Mouse (Mus musculus): Measurements from ENCODE around the gene Dnajb11. TPM values are rescaled to one million over a fixed set of nuclear protein-coding genes. Genes with fewer than 3 reads are reported as not detected.
A peak's percentile ranks its signal among the peaks of the same experiment; 100 is the strongest.

Dnajb11 gene
- 10 to 100 TPM; 60.8 to 72.1 TPM for total RNA-seq (2021)
- long read RNA-seq, experiment 1, transcript Dnajb11-201 (10 exons, 1,927 nt) = major isoform, 74 of 77 reads
- long read RNA-seq, experiment 1, partial matches to known transcripts = 0 of 77 reads
- long read RNA-seq, experiment 1, other reads (novel, unspliced or antisense) = 1 of 77 reads
- long read RNA-seq, experiment 2, transcript Dnajb11-201 (10 exons, 1,927 nt) = major isoform, 217 of 228 reads
- long read RNA-seq, experiment 2, partial matches to known transcripts = 4 of 228 reads
- long read RNA-seq, experiment 2, other reads (novel, unspliced or antisense) = 6 of 228 reads

DNA sequence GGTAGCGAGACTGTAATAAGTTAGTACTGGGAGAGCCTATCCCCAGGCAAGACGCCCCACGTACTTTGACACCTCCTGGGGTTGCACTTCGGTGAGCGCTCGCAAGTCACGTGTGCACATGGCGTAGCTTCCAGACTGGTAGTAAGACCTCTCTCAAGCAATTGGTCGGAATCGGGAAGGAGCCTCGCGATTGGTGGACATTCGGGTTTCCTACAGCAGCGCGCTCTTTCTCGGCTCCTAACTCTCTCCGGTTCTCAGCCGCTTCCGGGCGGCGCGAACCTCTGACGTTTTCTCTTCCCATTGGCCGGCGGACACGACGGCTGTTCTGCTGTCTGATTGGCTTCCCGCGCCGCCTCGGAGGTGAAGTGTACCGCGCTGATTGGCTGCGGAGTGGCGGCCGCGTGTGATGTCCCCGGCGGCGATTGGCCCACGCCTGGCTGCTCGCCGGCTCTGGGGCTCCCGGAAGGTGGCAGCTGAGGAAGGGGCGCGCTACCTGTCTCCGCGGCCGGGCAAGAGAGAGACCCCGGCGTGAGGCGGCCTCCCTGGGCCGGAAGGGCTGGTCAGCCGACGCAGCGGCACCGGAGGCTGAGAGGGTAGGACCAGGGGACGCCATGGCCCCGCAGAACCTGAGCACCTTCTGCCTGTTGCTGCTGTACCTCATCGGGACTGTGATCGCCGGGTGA is at the start of gene Dnajb11, which contains the start of gene Tbccd1:
Dnajb11 (plus strand) TSS at position 415 of the 683 bp plus-strand sequence.
Tbccd1 (minus strand) TSS at position 239 of the 683 bp plus-strand sequence.
- peak; percentile 97 to 98 for DNase-seq (ENCODE audit: low spot score in 2 of 2)

DNA sequence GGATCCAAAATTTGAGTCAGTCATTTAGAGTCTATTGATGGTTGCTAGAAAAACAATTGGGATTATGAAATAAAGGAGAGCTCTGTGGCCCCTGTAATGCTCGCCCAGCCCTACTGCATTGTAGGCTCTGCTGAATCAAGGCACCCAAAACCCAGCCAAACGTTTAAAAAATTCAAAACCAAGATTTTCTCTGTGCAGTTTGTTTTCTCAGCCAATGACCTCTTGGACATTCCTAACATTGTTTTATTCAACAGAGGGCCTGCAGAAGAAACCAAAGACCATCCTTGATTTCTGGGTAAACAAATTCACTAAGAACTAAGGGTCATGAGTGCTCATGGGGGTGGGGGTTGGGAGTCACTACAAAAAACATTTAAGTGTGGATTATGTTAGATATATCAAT is 46.2 kb upstream of the Dnajb11 start, which contains the start of gene Crygs:
Crygs (minus strand) TSS at position 101 of the 400 bp plus-strand sequence.
- no peak for DNase-seq (ENCODE audit: low spot score in 2 of 2)

- no peak for DNase-seq (ENCODE audit: low spot score in 2 of 2)
These were observed 36.9 kb upstream of the Dnajb11 start for GRCm38 (mm10) chr16:22820731-22821130.

GRCm38 (mm10) chr16:22832932-22833525 is 24.6 kb upstream of the Dnajb11 start:
- no peak for DNase-seq (ENCODE audit: low spot score in 2 of 2)

GRCm38 (mm10) chr16:22839146-22839857 is 18.3 kb upstream of the Dnajb11 start:
- no peak for DNase-seq (ENCODE audit: low spot score in 2 of 2)

DNA sequence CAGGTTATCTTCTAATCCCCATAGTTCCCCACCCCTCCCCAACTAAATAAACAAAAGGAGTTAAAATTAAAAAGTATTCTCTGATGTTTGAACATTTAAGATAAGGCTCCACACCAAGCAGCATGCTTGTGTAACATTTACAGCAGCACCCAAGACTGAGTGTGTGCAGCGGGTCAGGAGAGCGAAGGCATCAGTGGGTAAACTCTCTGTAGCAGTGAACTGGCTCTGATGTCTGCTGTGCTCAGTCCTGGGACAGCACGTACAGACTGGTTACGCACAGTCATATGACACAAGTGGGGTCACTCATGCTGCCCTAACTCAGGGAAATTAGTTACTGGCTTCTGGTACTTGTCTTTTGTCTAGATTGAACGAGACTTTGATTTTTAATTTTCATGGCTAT is 14.8 kb upstream of the Dnajb11 start:
- DNase-seq (ENCODE audit: low spot score in 2 of 2) = no peak

GRCm38 (mm10) chr16:22844061-22844801 is 13.4 kb upstream of the Dnajb11 start:
- DNase-seq (ENCODE audit: low spot score in 2 of 2) = peak; percentile 69 to 71

GRCm38 (mm10) chr16:22844834-22845233 is 12.8 kb upstream of the Dnajb11 start:
- no peak for DNase-seq (ENCODE audit: low spot score in 2 of 2)

DNA sequence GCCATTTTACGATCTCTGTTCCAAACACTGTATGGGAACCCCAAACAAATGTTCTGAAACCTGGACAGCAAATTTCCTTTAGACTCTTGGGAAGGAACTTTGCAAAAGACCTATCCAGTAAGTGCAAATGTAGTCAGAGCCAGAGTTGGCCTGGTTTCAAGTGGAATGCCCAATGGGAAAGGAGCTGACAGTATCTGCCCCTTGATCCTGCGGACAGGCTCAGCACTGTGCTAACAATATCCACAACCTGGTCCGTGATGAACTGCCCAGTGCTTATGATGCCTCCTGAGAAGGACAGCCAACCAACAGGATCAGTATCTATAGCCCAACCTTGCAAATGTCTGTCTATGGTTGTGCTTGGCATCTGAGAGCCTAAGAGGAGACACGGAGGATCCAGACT is 12.2 kb upstream of the Dnajb11 start:
- DNase-seq (ENCODE audit: low spot score in 2 of 2) = no peak

DNA sequence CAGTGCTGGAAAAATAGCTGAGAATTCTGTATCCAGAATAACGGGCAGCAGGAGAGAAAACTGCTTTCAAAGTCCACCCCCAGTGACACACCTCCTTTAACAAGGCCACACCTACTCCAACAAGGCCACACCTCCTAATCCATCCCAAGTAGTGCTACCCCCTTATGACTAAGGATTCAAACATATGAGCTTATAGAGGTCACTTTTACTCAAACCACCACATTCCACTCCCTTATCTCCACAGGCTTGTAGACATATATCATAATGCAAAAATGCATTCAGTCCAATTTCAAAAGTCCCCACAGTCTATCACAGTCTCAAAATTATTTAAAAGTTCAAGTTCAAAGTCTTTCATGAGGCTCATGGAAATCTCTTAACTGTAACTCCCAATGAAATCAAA is 10.0 kb upstream of the Dnajb11 start:
- no peak for DNase-seq (ENCODE audit: low spot score in 2 of 2)

DNA sequence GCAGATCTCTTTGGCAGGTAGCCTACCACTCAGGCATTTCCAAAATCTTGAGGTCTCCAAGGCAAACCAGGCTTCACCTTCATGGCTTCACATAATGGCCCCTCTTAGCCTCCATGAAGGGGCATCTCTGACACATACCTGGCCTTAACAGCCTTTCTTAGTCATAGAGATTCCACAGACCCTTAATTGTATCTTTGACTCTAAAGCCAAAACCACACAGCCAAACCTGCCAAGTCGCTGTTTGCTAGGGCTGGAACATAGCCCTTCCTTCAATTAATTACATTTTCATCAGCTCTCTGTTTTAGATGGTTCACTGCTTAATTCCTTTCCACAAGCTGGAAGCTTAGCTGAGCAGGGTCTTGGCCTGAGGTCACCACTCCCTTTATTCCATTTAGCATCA is 9.3 kb upstream of the Dnajb11 start:
- no peak for DNase-seq (ENCODE audit: low spot score in 2 of 2)

GRCm38 (mm10) chr16:22852709-22853108 is 4.9 kb upstream of the Dnajb11 start:
- no peak for DNase-seq (ENCODE audit: low spot score in 2 of 2)

GRCm38 (mm10) chr16:22856773-22857172 is 872 bp upstream of the Dnajb11 start:
- no peak for DNase-seq (ENCODE audit: low spot score in 2 of 2)

GRCm38 (mm10) chr16:22872397-22872796 is 14.8 kb downstream of the Dnajb11 start:
- no peak for DNase-seq (ENCODE audit: low spot score in 2 of 2)

GRCm38 (mm10) chr16:22873369-22873768 is 15.7 kb downstream of the Dnajb11 start:
- no peak for DNase-seq (ENCODE audit: low spot score in 2 of 2)

- DNase-seq (ENCODE audit: low spot score in 2 of 2) = peak; percentile 37 to 38
These were observed 18.8 kb downstream of the Dnajb11 start for GRCm38 (mm10) chr16:22876218-22877043.

DNA sequence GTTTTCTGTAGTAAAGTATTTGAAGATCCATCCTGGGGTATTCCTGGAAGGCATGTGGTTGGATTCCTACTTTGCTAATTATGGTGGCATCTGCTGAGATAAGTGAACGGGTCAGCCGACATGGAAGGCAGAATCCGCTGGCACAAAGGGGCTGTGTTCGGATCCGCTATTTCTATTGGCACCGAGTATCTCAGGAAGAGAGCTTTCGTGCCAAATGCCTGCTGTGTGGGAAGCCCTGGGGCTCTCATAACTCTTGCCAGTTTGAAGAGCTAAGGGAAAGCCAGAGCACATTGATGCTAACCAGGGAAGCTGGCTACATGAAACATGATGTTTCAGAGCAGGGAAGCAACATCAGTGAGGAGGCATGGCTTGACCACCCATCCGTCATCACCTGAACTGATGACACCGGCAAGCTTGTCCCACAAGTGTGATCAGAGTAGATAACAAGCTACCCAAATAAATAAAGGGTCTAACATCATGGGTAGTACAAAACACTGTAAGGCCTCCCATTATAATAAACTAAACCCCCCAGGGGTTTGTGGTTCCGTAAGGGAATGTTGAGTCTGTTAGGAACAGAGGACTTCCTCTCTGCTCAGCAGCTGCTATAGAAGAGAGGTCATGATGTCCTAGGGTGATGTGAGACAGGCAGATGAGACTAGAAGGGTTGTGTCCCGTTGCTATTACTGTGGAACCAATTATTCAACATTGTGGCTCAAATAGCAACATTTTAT is 20.2 kb downstream of the Dnajb11 start:
- no peak for DNase-seq (ENCODE audit: low spot score in 2 of 2)

- DNase-seq (ENCODE audit: low spot score in 2 of 2) = no peak
These were observed 21.1 kb downstream of the Dnajb11 start for GRCm38 (mm10) chr16:22878716-22879115.

DNA sequence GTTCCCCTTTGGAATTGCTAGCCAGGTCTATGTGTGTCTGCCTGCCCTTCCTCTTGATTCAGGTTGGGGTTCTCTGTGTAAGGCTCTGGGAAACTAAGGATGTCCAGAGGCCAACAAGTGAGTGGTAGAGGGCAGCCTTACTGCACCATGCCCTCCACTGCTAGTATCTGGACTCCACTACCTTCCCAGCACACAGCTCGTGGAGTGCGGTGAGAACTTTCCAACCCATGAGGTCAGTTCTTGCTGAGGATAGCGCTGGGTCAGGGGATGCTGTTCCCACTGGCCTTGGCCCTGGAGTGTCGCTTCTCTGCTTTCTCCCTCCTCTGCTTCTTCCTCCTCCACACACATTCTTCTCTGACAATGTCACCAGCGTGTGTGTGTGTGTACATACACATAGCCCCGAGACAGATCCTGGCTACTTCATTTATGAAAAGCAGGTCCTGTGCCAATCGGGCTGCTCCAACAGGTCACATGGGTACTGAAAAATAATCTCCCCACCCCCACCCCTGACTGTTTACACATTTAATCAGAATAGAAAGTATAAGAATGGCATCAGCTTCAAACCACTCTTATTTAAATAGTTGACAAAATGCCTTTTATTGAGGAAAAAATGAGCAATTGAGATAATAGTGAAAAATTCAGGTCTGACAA is 22.4 kb downstream of the Dnajb11 start:
- DNase-seq (ENCODE audit: low spot score in 2 of 2) = no peak
